Mouse (Mus musculus) spleen, postnatal 10 days (tissue): ENCODE results near the gene Fzr1.

Source experiments
- DNase-seq, 2 experiments: peaks; one replicate each; pipeline ENCODE4 v3.0.0; 2021 to 2022; ENCODE audit warnings: low spot score in 2 of 2

Gene Fzr1

GRCm38 (mm10) chr10:81356352-81356990, 21.8 kb downstream of the Fzr1 start:
- no peak for DNase-seq

DNA sequence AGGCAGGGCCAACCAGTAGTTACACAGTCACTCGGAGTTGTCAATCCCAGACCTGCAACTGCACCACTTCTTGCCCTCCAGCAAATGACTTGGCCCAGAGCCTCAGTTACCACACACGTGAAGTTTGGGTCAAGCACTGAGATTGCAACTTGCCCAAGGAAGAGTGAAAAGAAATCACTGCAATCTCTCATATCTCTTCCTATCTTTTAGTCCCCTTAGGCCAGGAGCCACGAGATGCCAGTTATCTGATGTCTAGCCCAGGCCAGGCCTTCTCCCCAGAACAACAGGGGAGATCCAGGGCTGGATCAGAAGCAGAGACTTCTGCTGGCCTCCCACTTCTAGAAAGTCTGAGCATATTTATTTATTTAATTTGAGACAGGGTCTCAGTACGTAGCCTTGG, 22.8 kb downstream of the Fzr1 start:
- DNase-seq, result no peak

DNA sequence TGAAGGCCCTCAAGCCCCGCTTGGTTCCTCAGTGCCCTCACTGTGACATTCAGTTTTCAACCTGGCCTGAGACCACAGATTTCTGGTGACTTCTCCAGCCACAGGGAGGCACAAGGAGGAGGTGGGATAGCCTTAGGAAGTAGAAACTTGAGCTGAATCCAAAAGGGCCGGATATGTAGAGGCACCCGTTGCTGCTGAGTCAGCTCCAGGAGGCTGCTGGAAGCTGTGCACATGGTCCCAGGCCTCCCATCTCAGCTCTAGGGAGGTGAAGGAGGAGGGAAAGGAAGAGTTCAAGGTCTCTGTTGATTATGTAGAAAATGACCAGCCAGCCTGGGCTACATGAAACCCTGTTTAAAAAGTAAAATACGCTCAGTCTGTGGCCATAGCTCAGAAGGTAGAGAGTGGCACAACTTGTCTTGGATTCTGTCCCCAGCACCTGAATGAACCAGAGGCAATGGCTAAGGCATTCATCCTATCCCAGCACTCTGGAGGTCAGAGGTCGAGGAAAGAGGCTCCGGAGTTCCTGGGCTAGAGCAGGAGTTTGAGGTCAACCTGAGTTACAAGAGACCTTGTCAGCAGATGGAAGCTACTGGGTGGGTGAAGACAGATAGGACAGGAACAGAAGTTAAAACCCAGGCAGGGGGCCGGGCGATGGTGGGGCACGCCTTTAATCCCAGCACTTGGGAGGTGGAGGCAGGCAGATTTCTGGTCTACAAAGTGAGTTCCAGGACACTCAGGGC, 23.4 kb downstream of the Fzr1 start:
- no peak for DNase-seq

DNA sequence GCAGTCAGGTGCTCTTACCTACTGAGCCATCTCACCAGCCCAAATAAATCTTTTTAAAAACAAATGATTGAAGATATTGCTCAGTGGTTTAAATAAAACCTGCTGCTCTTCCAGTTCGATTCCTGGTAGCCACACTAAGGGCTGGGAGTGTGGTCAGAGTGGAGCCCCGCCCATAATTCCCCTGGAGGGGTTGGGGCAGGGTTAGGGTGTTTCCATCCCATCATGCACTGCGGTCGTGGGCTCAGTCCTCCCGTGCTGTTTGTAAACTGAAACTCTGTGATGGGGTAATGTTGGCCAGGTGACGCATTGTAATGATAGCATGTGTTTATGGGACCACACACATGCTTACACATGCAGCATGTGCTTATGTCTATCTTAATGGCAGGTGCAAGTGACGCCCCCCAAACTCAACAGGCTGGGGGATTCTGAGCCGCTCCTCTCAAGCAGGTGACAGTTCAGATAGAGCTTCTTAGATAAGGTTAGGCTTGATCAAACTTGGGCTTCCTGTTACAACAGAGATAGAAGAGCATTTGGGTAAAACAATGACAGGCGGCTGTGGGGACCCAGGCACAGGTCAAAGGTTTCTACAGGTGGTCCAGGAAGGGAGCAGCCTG, 26.5 kb downstream of the Fzr1 start:
- peak; percentile 58 to 84 for DNase-seq

DNA sequence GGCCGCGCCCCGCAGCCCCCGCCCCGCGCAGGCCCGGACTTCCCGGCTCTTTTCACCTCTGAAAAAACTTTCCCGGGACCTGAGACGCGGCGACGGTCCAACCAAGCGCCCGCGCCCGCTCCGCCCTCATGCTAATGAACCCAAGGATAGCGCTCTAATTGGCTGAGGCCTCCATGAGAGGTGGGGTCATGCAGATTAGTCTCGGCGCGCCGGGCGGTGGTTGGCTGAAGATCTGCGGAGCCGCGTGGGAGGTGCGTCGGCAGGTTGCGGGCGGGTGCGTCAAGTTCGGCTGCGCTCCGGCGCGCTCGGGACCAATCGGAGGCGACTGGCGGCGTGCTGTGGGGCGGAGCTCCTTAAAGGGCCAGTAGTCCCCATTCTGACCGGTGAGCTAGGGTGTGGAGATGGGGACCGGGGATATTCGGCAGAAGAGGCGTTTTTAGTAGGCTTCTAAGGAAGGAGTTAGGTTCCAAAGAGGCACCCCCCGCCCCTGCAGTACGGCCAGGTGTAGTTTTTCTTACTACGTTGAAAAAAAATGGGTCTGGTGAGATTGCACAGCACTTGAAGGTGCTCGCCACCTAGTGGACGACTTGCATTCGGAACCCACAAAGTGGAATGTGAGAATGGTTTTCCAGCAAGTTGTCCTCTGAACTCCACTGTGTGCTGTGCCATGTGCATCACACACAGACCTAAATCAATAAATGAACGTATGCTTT, 27.8 kb downstream of the Fzr1 start, which contains the start of gene Hmg20b:
Gene Hmg20b (minus strand): TSS at position 130 of the 713 bp plus-strand sequence.
- peak; percentile 95 to 99 for DNase-seq

GRCm38 (mm10) chr10:81349961-81350350, 28.4 kb downstream of the Fzr1 start:
- DNase-seq, result no peak

GRCm38 (mm10) chr10:81349146-81349545, 29.2 kb downstream of the Fzr1 start:
- peak; percentile 47 to 76 for DNase-seq

DNA sequence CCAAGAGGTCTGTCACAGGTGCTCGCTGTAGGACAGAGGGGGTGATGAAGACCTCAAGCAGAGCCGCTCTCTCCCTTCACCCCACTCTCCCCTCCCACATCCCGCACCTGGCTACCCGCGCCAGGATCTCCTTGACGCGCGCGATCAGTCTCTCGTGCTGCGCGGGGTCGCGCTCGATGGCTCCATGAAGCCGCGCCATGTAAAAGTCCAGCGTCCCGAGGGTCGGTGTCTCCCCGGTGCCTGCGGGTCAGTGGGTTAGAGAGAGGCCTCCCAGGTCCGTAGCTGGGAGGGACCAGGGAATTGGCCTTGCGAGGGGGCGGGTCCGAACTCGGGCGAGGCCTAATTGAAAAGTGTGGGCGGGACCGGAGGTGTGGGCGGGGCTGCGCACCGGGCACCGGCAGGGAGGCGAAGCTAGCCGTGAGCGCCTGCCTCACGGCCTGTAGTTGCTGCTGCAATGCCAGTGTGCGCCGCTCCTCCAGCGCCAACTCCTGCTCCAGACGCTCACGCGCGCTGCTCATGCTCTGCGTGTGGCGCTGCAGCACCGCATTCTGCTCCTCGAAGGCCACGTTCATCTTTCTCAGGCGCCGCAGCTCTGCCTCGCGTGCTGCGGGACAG, 31.8 kb downstream of the Fzr1 start:
- DNase-seq, result peak; percentile 51 to 84

- no peak for DNase-seq
Measured at GRCm38 (mm10) chr10:81345162-81345534, 33.2 kb downstream of the Fzr1 start.

DNA sequence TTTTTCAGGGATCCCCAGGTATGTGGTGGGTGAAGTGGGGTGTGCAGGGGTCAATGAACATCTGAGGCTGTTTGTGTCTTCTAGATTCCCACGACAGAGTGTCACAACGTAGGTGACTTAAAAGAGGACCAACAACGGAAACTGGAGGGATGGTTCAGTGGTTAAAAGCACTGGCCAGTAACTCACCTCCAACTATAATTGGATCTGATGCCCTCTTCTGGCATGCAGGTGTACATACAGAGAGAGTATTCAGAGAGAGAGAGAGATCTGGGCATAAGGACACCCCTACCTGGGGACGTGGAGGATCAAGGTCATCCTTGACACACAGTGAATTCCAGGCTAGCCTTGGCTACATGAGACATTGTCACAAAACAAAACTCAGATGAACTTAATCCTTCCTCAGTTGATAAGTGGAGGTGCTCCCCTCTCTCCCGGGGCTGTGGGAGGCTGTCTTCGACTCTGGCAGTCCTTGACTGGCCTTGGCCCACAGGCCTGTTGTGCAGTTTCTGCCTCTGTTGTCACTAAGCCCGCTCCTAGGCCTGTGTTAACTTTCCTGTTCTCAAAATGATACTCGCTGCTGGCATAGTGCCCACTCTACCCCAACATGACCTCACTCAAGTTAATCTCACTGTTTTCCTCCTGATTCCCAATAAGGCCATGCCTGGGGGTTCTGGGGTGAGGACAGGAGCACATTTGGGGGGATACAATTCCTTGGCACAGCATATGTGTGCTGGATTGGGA, 33.7 kb downstream of the Fzr1 start:
- DNase-seq, result peak in 1 of 2 experiments; percentile 44

- DNase-seq, result peak in 1 of 2 experiments; percentile 49
Measured at GRCm38 (mm10) chr10:81342686-81343505, 35.4 kb downstream of the Fzr1 start, which contains the start of gene Gipc3. Gene Gipc3, minus strand, starts transcription at chr10:81343266.

- peak; percentile 68 to 88 for DNase-seq
Measured at GRCm38 (mm10) chr10:81341333-81341949, 36.9 kb downstream of the Fzr1 start.

DNA sequence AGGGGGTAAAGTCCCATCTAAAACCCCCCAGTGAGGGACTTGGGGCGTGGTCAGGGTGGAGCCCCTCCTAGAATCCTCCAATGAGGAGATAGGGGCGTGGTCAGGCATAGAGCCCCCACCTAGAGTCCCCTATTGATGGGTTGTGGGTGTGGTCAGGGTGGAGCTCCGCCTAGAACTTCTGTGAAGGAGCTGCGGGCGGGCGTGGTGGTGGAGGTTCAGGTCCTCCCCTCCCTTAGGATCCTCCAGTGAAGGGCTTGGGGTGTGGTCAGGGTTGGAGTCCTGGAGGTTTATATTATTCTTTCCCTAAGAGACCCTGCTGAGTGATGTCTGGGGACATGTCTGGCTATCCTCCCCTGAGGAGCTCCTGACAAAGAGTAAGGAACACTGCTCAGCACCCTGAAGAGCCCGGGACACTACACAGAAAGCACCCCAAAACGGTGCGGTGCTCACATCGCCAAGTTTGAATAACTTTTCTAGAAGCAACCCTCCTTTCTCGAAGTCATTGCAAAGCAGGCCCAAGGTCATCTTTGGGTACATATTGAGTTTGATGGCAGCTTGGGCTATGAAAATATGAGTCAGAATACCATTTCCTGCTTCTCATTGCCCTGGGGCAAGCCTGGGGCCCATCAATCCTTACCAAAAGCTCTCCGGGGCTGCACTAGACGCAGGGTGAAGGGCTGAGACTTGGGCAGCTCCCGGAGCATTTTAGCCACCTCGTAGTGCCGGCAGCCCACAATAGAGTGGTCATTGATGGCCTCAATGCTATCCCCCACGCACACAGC, 37.6 kb downstream of the Fzr1 start:
- DNase-seq, result no peak

GRCm38 (mm10) chr10:81336558-81336957, 41.8 kb downstream of the Fzr1 start:
- no peak for DNase-seq

DNA sequence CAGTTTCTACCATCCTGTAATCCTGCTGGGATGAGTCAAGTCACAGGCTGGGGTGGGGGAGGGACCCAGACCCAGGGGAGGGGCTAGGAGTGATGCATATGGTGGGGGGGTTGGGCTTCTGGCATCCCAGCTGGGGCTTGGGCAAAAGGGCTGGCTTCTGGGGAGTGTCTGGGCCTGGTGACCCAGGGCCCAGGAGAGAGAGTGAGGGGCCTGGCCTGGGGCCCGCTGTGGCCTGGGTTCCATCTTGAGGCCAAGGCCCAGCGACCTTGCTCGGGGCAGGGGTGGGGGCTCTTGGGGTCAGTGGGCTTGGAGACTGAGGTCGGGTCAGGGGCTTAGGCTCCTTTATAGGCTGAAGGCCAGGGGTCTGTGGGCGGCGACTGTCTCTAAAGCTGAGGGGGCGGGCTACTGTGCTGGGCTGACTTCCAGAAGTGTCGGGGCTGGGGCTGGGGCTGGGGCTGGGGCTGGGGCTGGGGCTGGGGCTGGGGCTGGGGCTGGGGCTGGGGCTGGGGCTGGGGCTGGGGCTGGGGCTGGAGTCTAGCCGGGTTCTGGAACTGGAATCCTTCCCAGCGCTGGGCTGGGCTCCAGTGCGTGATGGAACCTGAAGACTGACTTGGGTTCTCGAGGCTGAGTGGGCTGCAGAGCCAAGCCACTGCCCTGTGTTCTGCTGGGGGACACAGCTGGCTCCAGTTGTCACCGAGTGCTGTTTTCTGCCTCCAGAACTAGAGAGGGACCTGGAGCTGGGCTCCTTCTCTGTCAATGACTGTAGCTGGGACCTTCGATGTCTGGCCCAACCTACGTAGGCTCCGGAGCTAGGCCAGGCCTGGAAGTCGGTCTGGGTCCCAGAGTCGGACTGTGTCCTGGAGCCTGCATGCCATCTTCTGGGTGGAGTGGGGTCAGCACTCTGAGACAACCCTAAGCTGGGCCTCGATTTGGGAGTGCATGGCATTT, 42.6 kb downstream of the Fzr1 start:
- DNase-seq, result no peak

DNA sequence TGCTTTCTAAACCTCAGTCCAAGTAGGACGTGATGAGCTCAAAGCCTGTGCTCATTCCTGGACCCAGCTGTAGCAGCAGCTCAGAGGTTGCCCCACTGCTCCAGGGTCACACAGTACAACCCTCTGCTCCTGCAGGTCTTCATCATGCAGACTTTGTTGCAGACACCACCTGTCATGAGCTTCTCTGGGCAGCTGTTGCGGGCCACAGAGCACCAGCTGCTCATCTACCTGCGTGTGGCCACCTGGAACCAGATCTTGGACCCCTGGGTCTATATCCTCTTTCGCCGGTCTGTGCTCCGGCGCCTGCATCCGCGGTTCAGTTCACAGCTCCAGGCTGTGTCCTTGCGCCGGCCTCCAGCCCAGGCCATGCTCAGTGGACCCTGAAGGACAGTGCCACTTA, 44.0 kb downstream of the Fzr1 start:
- no peak for DNase-seq

- DNase-seq, result no peak
Measured at GRCm38 (mm10) chr10:81332277-81332676, 46.0 kb downstream of the Fzr1 start.

- DNase-seq, result peak in 1 of 2 experiments; percentile 28
Measured at GRCm38 (mm10) chr10:81330007-81330406, 48.3 kb downstream of the Fzr1 start.
